Mouse (Mus musculus): ENCODE results near the gene Trim41. TPM values are rescaled to one million over a fixed set of nuclear protein-coding genes. Genes with fewer than 3 reads are reported as not detected.

The Trim41 gene
- polyA plus RNA-seq, 1 experiment from 2014 or later, result 8.3 TPM

- 72% methylated on average over 16 of the region's 16 CpGs for WGBS
- H3K36me3 ChIP-seq, result peaks cover 94% of the 10 kb centered on the region
Observed at GRCm38 (mm10) chr11:48808737-48809433, 8.3 kb downstream of the Trim41 start.

GRCm38 (mm10) chr11:48808304-48808646, 8.9 kb downstream of the Trim41 start:
- Histone ChIP-seq H3K36me3 (peaks cover 98% of the 10 kb centered on the region), H3K9me3 (no peaks in the 10 kb centered on the region)

More at GRCm38 (mm10) chr11:48808737-48809433, 8.3 kb downstream of the Trim41 start:
- H3K9ac ChIP-seq, result no peak overlapping the region
- H3K4me3 ChIP-seq, result no peak overlapping the region
- no peak overlapping the region for H3K4me2 ChIP-seq
- H3K27me3 ChIP-seq, result no peaks in the 10 kb centered on the region
- no peak for ATAC-seq (ENCODE audit: insufficient number of reproducible peaks, insufficient read depth, low FRiP score, low TSS enrichment, low read depth)
- no peaks in the 10 kb centered on the region for H3K9me3 ChIP-seq
- H3K4me1 ChIP-seq, result peaks cover 5% of the 10 kb centered on the region
- H3K27ac ChIP-seq, result peak overlapping the region; percentile 28

DNA sequence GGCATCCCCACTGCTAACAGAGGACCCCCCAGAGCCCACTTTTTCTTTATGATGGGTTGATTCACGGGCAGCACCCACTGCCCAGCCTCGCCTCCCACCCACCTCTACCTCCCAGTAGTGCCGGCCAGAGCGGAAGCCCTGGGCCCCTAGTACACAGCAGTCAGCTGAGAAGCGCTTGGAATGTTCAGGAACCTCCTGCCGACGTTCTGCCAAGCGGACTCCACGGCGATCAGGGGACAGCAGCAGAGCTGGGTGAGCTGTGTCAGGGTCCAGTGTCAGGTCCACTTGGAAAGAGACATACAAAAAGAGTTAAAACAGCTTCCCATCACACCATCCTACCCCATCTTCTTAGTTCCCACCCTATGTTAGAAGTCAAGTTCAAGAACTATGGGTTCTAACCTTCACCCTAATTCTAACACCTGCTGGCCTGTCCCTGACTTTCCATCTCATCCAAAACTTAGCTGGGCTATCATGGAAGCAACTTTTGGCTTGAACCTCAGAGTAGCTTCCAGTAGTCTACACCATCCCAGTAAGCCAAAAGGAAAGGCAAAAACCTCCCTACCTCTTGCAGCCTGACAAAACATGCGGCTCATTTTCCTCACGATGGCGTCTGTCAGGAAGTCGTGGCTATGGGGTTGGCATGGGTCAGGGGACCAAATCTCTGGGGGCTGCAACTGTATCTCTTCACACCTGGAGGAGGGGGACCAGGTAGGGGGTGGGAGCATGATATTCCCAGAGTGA, 9.4 kb downstream of the Trim41 start:
- Histone ChIP-seq H3K9me3 (no peaks in the 10 kb centered on the region), H3K27ac (no peak overlapping the region), H3K9ac (no peak overlapping the region), H3K36me3 (peaks cover 99% of the 10 kb centered on the region), H3K4me1 (peaks cover 6% of the 10 kb centered on the region; the same call in 1 of the 2 replicates), H3K4me2 (no peak overlapping the region), H3K27me3 (no peaks in the 10 kb centered on the region), H3K4me3 (no peak overlapping the region)
- WGBS, result 61% methylated on average over 14 of the region's 14 CpGs
- no peak; the same call in 1 of the 2 replicates for ATAC-seq (ENCODE audit: insufficient number of reproducible peaks, insufficient read depth, low FRiP score, low TSS enrichment, low read depth)

More at GRCm38 (mm10) chr11:48808304-48808646, 8.9 kb downstream of the Trim41 start:
- Histone ChIP-seq H3K27ac (no peak overlapping the region), H3K9ac (no peak overlapping the region), H3K4me3 (no peak overlapping the region), H3K4me2 (no peak overlapping the region), H3K4me1 (peaks cover 2% of the 10 kb centered on the region; the same call in 1 of the 2 replicates), H3K27me3 (no peaks in the 10 kb centered on the region)
- ATAC-seq (ENCODE audit: insufficient number of reproducible peaks, insufficient read depth, low FRiP score, low TSS enrichment, low read depth), result no peak

DNA sequence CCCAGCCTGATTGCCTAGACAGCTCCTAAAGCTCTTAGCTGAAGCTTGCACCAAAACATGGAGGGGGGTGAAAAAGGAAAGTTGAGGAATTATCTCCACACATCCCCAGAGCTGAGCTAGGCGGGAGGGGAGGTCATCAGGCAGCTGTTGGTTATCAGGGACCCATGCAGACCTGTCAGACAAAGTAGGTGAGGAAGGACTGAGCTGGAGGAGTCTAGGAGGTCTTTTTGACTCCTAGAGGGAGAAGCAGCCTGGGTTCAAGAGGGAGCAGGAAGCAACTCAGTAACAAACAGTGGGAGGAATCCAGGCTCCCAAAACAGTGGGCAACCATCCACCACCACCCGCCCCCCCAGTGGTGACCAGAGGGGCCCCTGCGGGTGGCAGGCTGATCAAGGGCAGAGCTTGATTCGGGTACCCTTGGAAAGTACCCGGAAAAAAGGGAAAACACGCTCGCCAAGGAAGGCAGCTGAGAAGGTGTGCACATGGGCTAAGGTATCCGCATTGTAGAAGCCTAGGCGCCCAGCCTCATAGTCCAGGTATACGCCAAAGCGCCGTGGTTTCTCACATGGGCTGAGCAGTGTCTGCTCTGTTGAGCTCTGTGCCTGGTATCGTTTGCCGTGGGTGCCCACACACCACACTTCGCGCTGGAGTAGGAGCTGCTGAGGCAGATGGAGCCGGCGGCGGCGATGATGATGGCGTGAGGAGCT, 10.1 kb downstream of the Trim41 start:
- ATAC-seq (ENCODE audit: insufficient number of reproducible peaks, insufficient read depth, low FRiP score, low TSS enrichment, low read depth), result no peak; the same call in 1 of the 2 replicates
- H3K9me3 ChIP-seq, result no peaks in the 10 kb centered on the region
- no peak overlapping the region for H3K4me2 ChIP-seq
- no peak overlapping the region for H3K9ac ChIP-seq
- peaks cover 13% of the 10 kb centered on the region for H3K4me1 ChIP-seq
- H3K4me3 ChIP-seq, result no peak overlapping the region
- H3K36me3 ChIP-seq, result peaks cover 99% of the 10 kb centered on the region
- H3K27ac ChIP-seq, result no peak overlapping the region
- H3K27me3 ChIP-seq, result no peaks in the 10 kb centered on the region
- 57% methylated on average over 21 of the region's 21 CpGs for WGBS

DNA sequence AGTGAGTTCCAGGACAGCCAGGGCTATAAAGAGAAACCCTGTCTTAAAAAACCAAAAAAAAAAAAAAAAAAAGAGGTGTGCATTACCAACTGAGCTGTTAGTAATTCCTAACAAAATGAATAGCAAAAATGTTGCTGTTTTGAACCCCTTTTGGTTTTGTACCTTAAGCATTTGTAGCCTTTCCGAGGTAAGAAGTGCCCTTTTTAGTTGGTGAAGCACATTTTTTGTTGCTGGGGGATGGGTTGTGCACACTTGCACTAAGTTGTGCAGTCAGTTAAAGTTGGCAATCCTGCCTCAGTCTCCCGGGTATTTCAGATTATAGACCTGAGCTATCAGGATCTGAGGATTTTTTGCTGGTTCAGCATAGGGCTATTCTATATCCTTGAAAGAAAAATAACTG, 12.2 kb downstream of the Trim41 start:
- Histone ChIP-seq H3K9ac (no peak overlapping the region), H3K4me3 (no peak overlapping the region), H3K27ac (no peak overlapping the region), H3K9me3 (no peaks in the 10 kb centered on the region), H3K4me1 (peaks cover 22% of the 10 kb centered on the region), H3K27me3 (no peaks in the 10 kb centered on the region), H3K36me3 (peaks cover 86% of the 10 kb centered on the region), H3K4me2 (no peak overlapping the region)
- no peak for ATAC-seq (ENCODE audit: insufficient number of reproducible peaks, insufficient read depth, low FRiP score, low TSS enrichment, low read depth)
- 90% methylated on average over 2 of the region's 2 CpGs for WGBS

- no peak overlapping the region for H3K9ac ChIP-seq
- peaks cover 76% of the 10 kb centered on the region for H3K36me3 ChIP-seq
- H3K27ac ChIP-seq, result no peak overlapping the region
- peaks cover 23% of the 10 kb centered on the region for H3K4me1 ChIP-seq
- H3K4me2 ChIP-seq, result no peak overlapping the region
- no peaks in the 10 kb centered on the region for H3K27me3 ChIP-seq
- no peak overlapping the region for H3K4me3 ChIP-seq
- no peaks in the 10 kb centered on the region for H3K9me3 ChIP-seq
- ATAC-seq (ENCODE audit: insufficient number of reproducible peaks, insufficient read depth, low FRiP score, low TSS enrichment, low read depth), result no peak
- 96% methylated on average over 2 of the region's 2 CpGs for WGBS
Observed at GRCm38 (mm10) chr11:48803988-48804387, 13.2 kb downstream of the Trim41 start.

- Histone ChIP-seq H3K36me3 (peaks cover 57% of the 10 kb centered on the region), H3K4me3 (peak overlapping the region; percentile 59)
Observed at GRCm38 (mm10) chr11:48801831-48802772, 15.1 kb downstream of the Trim41 start.

DNA sequence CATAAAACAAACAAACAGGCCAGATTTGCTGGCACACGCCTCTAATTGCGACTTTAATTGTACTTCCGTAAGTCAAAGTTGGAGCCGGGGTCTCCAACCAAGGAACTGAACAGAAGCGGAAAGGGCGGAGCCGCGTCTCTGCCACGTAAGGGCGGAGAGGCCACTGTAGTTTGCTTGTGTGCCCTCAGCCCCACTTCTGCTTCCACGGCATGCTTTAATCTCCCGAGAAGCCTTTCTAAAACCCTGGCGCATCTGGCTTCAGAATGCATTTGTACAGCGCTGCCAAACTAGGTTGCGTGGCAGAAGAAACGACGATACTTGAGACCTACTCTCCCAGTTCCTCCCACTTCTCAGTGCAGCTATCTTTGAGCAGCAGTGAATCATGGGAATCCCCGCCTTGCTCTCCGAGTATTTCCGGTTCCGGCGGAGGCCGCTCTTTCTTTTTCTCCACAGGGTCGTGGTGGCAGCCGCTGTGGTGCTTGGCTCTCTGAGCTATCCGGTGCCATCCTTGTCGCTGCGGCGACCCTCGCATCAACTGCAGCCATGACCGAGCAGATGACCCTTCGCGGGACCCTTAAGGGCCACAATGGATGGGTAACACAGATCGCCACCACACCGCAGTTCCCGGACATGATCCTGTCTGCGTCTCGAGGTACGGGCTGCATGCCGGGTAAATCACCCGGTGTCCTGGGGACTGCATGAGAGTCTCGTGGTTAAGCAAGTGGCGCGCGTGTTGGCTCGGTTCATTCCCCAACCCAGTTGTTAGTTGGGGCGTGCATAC, 17.0 kb downstream of the Trim41 start, which contains the start of gene Rack1:
Rack1 (plus strand) TSS at position 412 of the 781 bp plus-strand sequence.
- under 1% methylated on average over 47 of the region's 47 CpGs for WGBS
- Histone ChIP-seq H3K4me3 (peak within 1 kb of the TSS; percentile 59), H3K27me3 (no peaks in the 10 kb centered on the region), H3K4me2 (peak within 1 kb of the TSS; percentile 94), H3K4me1 (peaks cover 35% of the 10 kb centered on the region), H3K36me3 (peaks cover 38% of the 10 kb centered on the region), H3K27ac (peak within 1 kb of the TSS; percentile 99), H3K9ac (peak within 1 kb of the TSS; percentile 90), H3K9me3 (no peaks in the 10 kb centered on the region)
- ATAC-seq (ENCODE audit: insufficient number of reproducible peaks, insufficient read depth, low FRiP score, low TSS enrichment, low read depth), result peak; percentile 85

More at GRCm38 (mm10) chr11:48801831-48802772, 15.1 kb downstream of the Trim41 start:
- H3K9ac ChIP-seq, result peak overlapping the region; percentile 90
- H3K4me2 ChIP-seq, result peak overlapping the region; percentile 94
- WGBS, result 73% methylated on average over 17 of the region's 17 CpGs
- ATAC-seq (ENCODE audit: insufficient number of reproducible peaks, insufficient read depth, low FRiP score, low TSS enrichment, low read depth), result no peak
- H3K27me3 ChIP-seq, result no peaks in the 10 kb centered on the region
- H3K27ac ChIP-seq, result no peak overlapping the region
- H3K9me3 ChIP-seq, result no peaks in the 10 kb centered on the region
- peaks cover 35% of the 10 kb centered on the region for H3K4me1 ChIP-seq

GRCm38 (mm10) chr11:48798984-48799920, 17.9 kb downstream of the Trim41 start:
- no peaks in the 10 kb centered on the region for H3K9me3 ChIP-seq
- peak overlapping the region; percentile 94 for H3K4me2 ChIP-seq
- 10% methylated on average over 18 of the region's 18 CpGs for WGBS
- ATAC-seq (ENCODE audit: insufficient number of reproducible peaks, insufficient read depth, low FRiP score, low TSS enrichment, low read depth), result no peak
- H3K4me3 ChIP-seq, result peak overlapping the region; percentile 59
- H3K4me1 ChIP-seq, result peaks cover 35% of the 10 kb centered on the region
- H3K9ac ChIP-seq, result peak overlapping the region; percentile 90
- H3K27ac ChIP-seq, result peak overlapping the region; percentile 99
- H3K36me3 ChIP-seq, result peaks cover 29% of the 10 kb centered on the region
- no peaks in the 10 kb centered on the region for H3K27me3 ChIP-seq
